Mouse (Mus musculus): ENCODE measurements around the gene Wbp4. TPM values are rescaled to one million over a fixed set of nuclear protein-coding genes. Genes with fewer than 3 reads are reported as not detected.
"Not testable (repeated sequence)": the region's sequence is repeated elsewhere in the genome, so short reads cannot be mapped to it uniquely, and the experiment has no call there.

The Wbp4 gene
- polyA plus RNA-seq, 1 experiment from 2014 or later = 46.8 TPM

- no peaks in the 10 kb centered on the region for H3K4me1 ChIP-seq (replicated peaks; ENCODE audit: insufficient read depth, low read length)
- ATAC-seq (replicated peaks; ENCODE audit: low FRiP score, low read depth) (no peak), DNase-seq (ENCODE audit: low spot score) (no peak)
- no peaks in the 10 kb centered on the region for H3K27me3 ChIP-seq (ENCODE audit: insufficient read depth, low read length)
- no peaks in the 10 kb centered on the region for H3K9me3 ChIP-seq (replicated peaks; ENCODE audit: low read length)
- H3K4me2 ChIP-seq (ENCODE audit: low read length) = no peak overlapping the region
- H3K4me3 ChIP-seq (replicated peaks; ENCODE audit: low read depth, low read length) = no peak overlapping the region
- TF ChIP-seq CTCF (IDR thresholded peaks at IDR 0.05; ENCODE audit: low read depth) = no peak
- no peak overlapping the region for H3K9ac ChIP-seq (ENCODE audit: low read depth, low read length)
- WGBS = 87% methylated on average over 2 of the region's 2 CpGs
- H3K27ac ChIP-seq = no peak overlapping the region
- peaks cover 55% of the 10 kb centered on the region for H3K36me3 ChIP-seq (ENCODE audit: insufficient read depth, low read length)
Measured at GRCm38 (mm10) chr14:79473384-79473783, 7.9 kb downstream of the Wbp4 start.

GRCm38 (mm10) chr14:79467621-79468020 lies 13.7 kb downstream of the Wbp4 start:
- no peak overlapping the region for H3K27ac ChIP-seq
- H3K4me2 ChIP-seq (ENCODE audit: low read length) = no peak overlapping the region
- H3K9me3 ChIP-seq (replicated peaks; ENCODE audit: low read length) = no peaks in the 10 kb centered on the region
- H3K27me3 ChIP-seq (ENCODE audit: insufficient read depth, low read length) = no peaks in the 10 kb centered on the region
- H3K36me3 ChIP-seq (ENCODE audit: insufficient read depth, low read length) = peaks cover 58% of the 10 kb centered on the region
- no peak for ATAC-seq (replicated peaks; ENCODE audit: low FRiP score, low read depth)
- peak; percentile 83 for TF ChIP-seq CTCF (IDR thresholded peaks at IDR 0.05; ENCODE audit: low read depth)
- no peaks in the 10 kb centered on the region for H3K4me1 ChIP-seq (replicated peaks; ENCODE audit: insufficient read depth, low read length)
- peak; percentile 87 for DNase-seq (ENCODE audit: low spot score)
- H3K9ac ChIP-seq (ENCODE audit: low read depth, low read length) = no peak overlapping the region
- no peak overlapping the region for H3K4me3 ChIP-seq (replicated peaks; ENCODE audit: low read depth, low read length)
- WGBS = 18% methylated on average over 3 of the region's 3 CpGs

DNA sequence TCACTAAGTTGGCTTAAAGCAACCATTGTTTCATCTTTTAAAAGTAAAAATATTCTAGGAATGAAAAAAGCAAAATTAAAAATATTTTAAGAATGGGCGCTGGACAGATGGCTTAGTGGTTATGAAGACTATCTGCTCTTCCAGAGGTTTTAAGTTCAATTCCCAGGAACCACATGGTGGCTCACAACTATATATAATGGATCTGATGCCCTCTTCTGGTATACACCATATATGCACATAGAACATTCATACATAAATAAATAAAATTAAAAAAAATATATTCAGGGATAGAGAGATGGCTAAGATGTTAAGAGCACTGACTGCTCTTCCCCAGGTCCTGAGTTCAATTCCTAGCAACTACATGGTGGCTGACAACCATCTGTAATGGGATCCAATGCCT lies 15.7 kb downstream of the Wbp4 start:
- Histone ChIP-seq H3K27ac (no peak overlapping the region), H3K4me3 (replicated peaks; ENCODE audit: low read depth, low read length) (no peak overlapping the region), H3K9ac (ENCODE audit: low read depth, low read length) (no peak overlapping the region), H3K4me1 (replicated peaks; ENCODE audit: insufficient read depth, low read length) (no peaks in the 10 kb centered on the region), H3K36me3 (ENCODE audit: insufficient read depth, low read length) (peaks cover 56% of the 10 kb centered on the region), H3K9me3 (replicated peaks; ENCODE audit: low read length) (no peaks in the 10 kb centered on the region), H3K27me3 (ENCODE audit: insufficient read depth, low read length) (no peaks in the 10 kb centered on the region), H3K4me2 (ENCODE audit: low read length) (no peak overlapping the region)
- peak; percentile 42 for TF ChIP-seq CTCF (IDR thresholded peaks at IDR 0.05; ENCODE audit: low read depth)
- no peak for DNase-seq (ENCODE audit: low spot score)
- ATAC-seq (replicated peaks; ENCODE audit: low FRiP score, low read depth) = no peak
- 96% methylated on average over 1 of the region's 1 CpGs for WGBS

DNA sequence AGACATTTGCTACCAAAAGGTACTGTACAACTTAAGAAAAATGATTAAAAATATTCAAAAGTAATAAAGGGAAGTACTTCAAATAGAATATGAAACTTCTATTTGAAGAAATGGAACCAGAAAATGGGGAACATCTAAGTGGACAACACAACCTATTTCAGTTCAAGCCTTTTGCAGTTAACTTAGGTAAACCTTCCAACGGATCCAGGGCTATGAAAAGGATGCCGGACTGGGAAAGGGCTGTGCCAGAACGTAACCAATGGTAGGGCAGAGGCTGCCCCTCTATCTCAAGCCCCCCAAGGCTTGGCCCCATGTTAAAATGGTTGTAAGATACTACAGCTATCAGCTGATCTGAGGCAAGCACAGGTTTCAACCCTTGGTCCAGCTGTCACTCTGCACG lies 20.3 kb downstream of the Wbp4 start:
- 92% methylated on average over 4 of the region's 4 CpGs for WGBS
- TF ChIP-seq CTCF (IDR thresholded peaks at IDR 0.05; ENCODE audit: low read depth) = no peak
- H3K27me3 ChIP-seq (ENCODE audit: insufficient read depth, low read length) = no peaks in the 10 kb centered on the region
- no peak overlapping the region for H3K4me3 ChIP-seq (replicated peaks; ENCODE audit: low read depth, low read length)
- ATAC-seq (replicated peaks; ENCODE audit: low FRiP score, low read depth) = no peak
- H3K36me3 ChIP-seq (ENCODE audit: insufficient read depth, low read length) = peaks cover 26% of the 10 kb centered on the region
- no peak overlapping the region for H3K27ac ChIP-seq
- no peak overlapping the region for H3K4me2 ChIP-seq (ENCODE audit: low read length)
- H3K4me1 ChIP-seq (replicated peaks; ENCODE audit: insufficient read depth, low read length) = no peaks in the 10 kb centered on the region
- H3K9ac ChIP-seq (ENCODE audit: low read depth, low read length) = no peak overlapping the region
- no peaks in the 10 kb centered on the region for H3K9me3 ChIP-seq (replicated peaks; ENCODE audit: low read length)
- DNase-seq (ENCODE audit: low spot score) = no peak

- Histone ChIP-seq H3K36me3 (ENCODE audit: insufficient read depth, low read length) (peaks cover 22% of the 10 kb centered on the region), H3K4me3 (replicated peaks; ENCODE audit: low read depth, low read length) (no peak overlapping the region), H3K9me3 (replicated peaks; ENCODE audit: low read length) (no peaks in the 10 kb centered on the region), H3K4me2 (ENCODE audit: low read length) (no peak overlapping the region), H3K27me3 (ENCODE audit: insufficient read depth, low read length) (no peaks in the 10 kb centered on the region), H3K27ac (no peak overlapping the region), H3K4me1 (replicated peaks; ENCODE audit: insufficient read depth, low read length) (no peaks in the 10 kb centered on the region), H3K9ac (ENCODE audit: low read depth, low read length) (no peak overlapping the region)
- ATAC-seq (replicated peaks; ENCODE audit: low FRiP score, low read depth) = no peak
- no peak for DNase-seq (ENCODE audit: low spot score)
- 90% methylated on average over 1 of the region's 1 CpGs for WGBS
- TF ChIP-seq CTCF (IDR thresholded peaks at IDR 0.05; ENCODE audit: low read depth) = no peak
Measured at GRCm38 (mm10) chr14:79460401-79460800, 20.9 kb downstream of the Wbp4 start.

DNA sequence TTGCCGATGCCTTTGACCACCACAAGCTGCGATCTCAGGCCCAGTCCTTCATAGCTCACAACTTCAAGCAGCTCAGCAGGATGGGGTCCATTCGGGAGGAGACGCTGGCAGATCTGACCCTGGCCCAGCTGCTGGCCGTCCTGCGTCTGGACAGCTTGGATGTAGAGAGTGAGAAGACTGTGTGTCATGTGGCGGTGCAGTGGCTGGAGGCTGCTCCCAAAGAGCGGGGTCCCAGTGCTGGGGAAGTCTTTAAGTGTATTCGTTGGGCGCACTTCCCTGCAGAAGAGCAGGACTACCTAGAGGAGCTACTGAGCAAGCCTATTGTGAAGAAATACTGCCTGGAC lies 28.8 kb downstream of the Wbp4 start:
- not testable (repeated sequence) for H3K4me1 ChIP-seq (replicated peaks; ENCODE audit: insufficient read depth, low read length); DNase-seq (ENCODE audit: low spot score); H3K4me2 ChIP-seq (ENCODE audit: low read length); H3K27me3 ChIP-seq (ENCODE audit: insufficient read depth, low read length); H3K9ac ChIP-seq (ENCODE audit: low read depth, low read length); H3K27ac ChIP-seq; H3K9me3 ChIP-seq (replicated peaks; ENCODE audit: low read length); H3K36me3 ChIP-seq (ENCODE audit: insufficient read depth, low read length); H3K4me3 ChIP-seq (replicated peaks; ENCODE audit: low read depth, low read length)
- peak; percentile 57 for ATAC-seq (replicated peaks; ENCODE audit: low FRiP score, low read depth)
- 98% methylated on average over 5 of the region's 10 CpGs for WGBS

DNA sequence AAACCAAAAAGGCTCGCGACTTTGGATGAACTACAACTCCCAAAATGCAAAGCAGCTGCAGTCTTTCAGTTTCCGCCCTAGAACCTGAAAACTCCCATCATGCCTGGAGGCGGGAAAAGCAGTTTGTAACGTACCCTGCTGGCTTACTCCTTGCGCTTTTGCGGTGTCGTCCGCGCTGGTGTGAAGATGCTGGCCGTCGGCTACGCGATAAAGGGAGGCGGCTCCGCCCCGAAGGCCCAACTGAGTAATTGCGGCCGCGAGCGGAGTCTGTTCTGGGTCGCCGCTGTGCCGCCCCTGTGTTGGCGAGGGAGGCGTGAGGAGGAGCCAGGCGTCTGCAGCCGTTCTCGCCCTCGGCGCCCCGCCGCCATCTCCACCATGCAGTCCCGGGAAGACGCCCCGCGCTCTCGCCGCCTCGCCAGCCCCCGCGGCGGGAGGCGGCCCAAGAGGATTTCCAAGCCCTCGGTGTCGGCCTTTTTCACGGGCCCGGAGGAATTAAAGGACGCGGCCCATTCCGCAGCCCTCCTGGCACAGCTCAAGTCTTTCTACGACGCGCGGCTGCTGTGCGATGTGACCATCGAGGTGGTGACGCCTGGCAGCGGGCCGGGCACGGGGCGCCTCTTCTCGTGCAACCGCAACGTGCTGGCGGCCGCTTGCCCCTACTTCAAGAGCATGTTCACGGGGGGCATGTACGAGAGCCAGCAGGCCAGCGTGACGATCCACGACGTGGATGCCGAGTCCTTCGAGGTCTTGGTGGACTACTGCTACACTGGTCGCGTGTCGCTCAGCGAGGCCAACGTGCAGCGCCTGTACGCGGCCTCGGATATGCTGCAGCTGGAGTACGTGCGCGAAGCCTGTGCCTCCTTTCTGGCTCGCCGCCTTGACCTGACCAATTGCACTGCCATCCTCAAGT lies 29.4 kb downstream of the Wbp4 start, which contains the start of gene Kbtbd6:
Kbtbd6 (plus strand) TSS at position 155 of the 910 bp plus-strand sequence.
- H3K4me2 ChIP-seq (ENCODE audit: low read length) = peak within 1 kb of the TSS; percentile 75
- DNase-seq (ENCODE audit: low spot score) = peak; percentile 97
- not testable (repeated sequence) for H3K4me1 ChIP-seq (replicated peaks; ENCODE audit: insufficient read depth, low read length); H3K27me3 ChIP-seq (ENCODE audit: insufficient read depth, low read length); H3K27ac ChIP-seq; H3K9me3 ChIP-seq (replicated peaks; ENCODE audit: low read length); H3K36me3 ChIP-seq (ENCODE audit: insufficient read depth, low read length)
- H3K9ac ChIP-seq (ENCODE audit: low read depth, low read length) = peak within 1 kb of the TSS; percentile 54; the same call in 1 of the 2 replicates
- ATAC-seq (replicated peaks; ENCODE audit: low FRiP score, low read depth) = peak; percentile 83
- peak within 1 kb of the TSS; percentile 44 for H3K4me3 ChIP-seq (replicated peaks; ENCODE audit: low read depth, low read length)
- whole genome bisulfite sequencing = 14% methylated on average over 33 of the region's 89 CpGs
